Mouse (Mus musculus) liver, adult 2 months (tissue): Measurements from ENCODE around the gene Gm3646. TPM values are rescaled to one million over a fixed set of nuclear protein-coding genes. Genes with fewer than 3 reads are reported as not detected.
A peak's percentile ranks its signal among the peaks of the same experiment; 100 is the strongest.

ENCODE experiments used
- DNase-seq: peaks from one replicate; pipeline ENCODE4 v3.0.0-alpha.2; 2011; ENCODE audit warnings: low read depth, low spot score; ENCODE audit errors: extremely low read depth
- H3K27ac ChIP-seq: fragments of 200-500 bp; replicated peaks from 2 replicates; pipeline ENCODE4 v1.5.1; 2012; ENCODE audit warnings: low read depth, mild to moderate bottlenecking, control low read depth, inconsistent platforms, low read length; ENCODE audit not compliant: insufficient read depth
- H3K27me3 ChIP-seq: fragments of 200-500 bp; 2 replicates; pipeline ENCODE4 v1.6.1; 2012; ENCODE audit warnings: mild to moderate bottlenecking, moderate library complexity, low read length, inconsistent platforms; ENCODE audit not compliant: control insufficient read depth, insufficient read depth
- H3K36me3 ChIP-seq: fragments of 200-500 bp; 2 replicates; pipeline ENCODE4 v1.6.1; 2012; ENCODE audit warnings: low read length, inconsistent platforms; ENCODE audit not compliant: control insufficient read depth, insufficient read depth
- H3K4me1 ChIP-seq: fragments of 200-500 bp; 2 replicates; pipeline ENCODE4 v1.6.1; 2011; ENCODE audit warnings: low read length; ENCODE audit not compliant: control insufficient read depth, insufficient read depth
- H3K4me3 ChIP-seq: fragments of 200-500 bp; 2 replicates; pipeline ENCODE4 v1.5.1; 2011; ENCODE audit warnings: low read depth, mild to moderate bottlenecking, control low read depth, low read length, moderate library complexity; ENCODE audit not compliant: insufficient read depth
- H3K79me2 ChIP-seq: fragments of 200-500 bp; 2 replicates; pipeline ENCODE4 v1.6.1; 2012; ENCODE audit warnings: inconsistent platforms, mild to moderate bottlenecking, low read length, moderate library complexity; ENCODE audit not compliant: control insufficient read depth, insufficient read depth
- H3K9ac ChIP-seq: fragments of 200-500 bp; 2 replicates; pipeline ENCODE4 v1.6.1; 2012; ENCODE audit warnings: low read depth, mild to moderate bottlenecking, control low read depth, inconsistent platforms, low read length
- CTCF ChIP-seq: fragments of 200-500 bp; IDR thresholded peaks from 2 replicates; pipeline ENCODE4 v1.5.1; 2011; ENCODE audit warnings: low read depth, low read length, control low read depth
- POLR2A ChIP-seq: fragments of 200-500 bp; IDR thresholded peaks from 2 replicates; pipeline ENCODE4 v1.6.1; 2011; ENCODE audit warnings: low read length, control low read depth; ENCODE audit not compliant: insufficient read depth; ENCODE audit errors: extremely low read depth
- WGBS: fragments of 180-500 bp; shearing (Covaris S2); methylation state at CpG from one replicate; pipeline ENCODE4 v1.1.7; 2018; 5-methylcytosine and 5-hydroxymethylcytosine counted together
- polyA plus RNA-seq: library from polyadenylated mRNA; depleted of rRNA; stranded (reverse); fragments of >200 nt; gene quantifications from 2 replicates; pipeline ENCODE4 v1.2.3, GENCODE M21; 2012
- total RNA-seq: library from RNA; depleted of rRNA; stranded (reverse); fragments of >200 nt; gene quantifications from 2 replicates; pipeline ENCODE4 v1.2.3, GENCODE M21; 2014

Gm3646 gene
- total and polyA plus RNA-seq, 2 experiments, result not detected

DNA sequence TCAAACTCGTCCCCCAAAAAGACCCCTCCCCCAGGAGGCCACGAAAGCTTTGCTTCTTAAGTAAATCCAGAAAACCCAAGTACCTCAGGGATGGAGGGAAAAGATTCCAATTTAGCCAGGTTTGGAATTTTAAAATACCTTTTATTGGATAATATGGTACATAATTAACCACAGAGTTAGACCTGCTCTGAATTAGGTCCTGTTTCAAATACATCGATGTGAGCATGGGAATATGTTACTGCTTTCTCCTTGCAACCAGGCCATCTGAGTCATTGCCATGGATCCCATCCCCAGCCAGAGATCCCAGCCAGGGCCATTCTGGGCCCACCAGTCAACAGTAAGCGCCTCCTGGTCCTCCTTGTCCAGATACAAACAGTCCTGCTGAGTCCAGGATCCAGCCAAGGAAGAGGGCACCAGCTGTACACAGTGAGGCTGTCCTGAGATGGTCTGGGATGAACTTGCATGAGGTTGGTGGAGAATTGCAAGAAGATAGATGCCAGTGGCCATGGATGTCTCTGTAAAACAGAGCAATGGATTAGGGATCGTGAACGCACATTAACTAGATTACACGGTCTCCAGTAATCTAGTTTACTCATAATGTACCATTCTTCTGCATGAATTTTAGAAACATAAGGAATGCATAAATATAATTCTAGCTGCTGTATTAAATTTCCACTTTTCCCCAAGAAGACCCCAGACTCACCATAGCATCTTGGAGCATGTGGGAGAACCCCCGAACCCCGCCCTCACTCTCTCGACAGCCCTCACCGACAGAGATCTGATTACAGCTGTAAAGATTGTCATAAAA, 25.9 kb upstream of the Gm3646 start:
- WGBS, result 93% methylated on average over 11 of the region's 11 CpGs

DNA sequence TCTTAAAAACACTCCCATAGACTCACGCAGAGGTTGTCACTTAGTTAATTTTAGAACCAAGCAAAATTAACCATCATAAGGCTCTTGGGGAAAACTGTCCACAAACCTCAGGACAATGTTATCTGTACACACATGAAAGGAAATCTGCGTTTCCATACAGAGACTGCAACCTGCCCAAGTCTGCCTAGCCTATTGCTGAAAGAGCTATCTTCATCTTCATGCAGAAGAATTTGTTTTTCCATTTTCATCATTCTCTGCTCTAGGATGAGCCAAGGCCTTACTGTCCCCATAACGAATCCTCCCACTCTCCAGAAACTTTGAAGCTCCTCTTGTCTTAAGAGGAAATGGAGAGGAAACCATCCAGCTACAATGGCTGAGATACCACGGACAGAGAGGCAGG, 19.8 kb upstream of the Gm3646 start:
- no peaks in the 10 kb centered on the region for H3K27me3 ChIP-seq
- H3K4me1 ChIP-seq, result no peaks in the 10 kb centered on the region
- no peak overlapping the region for H3K27ac ChIP-seq
- no peak for DNase-seq
- H3K79me2 ChIP-seq, result no peaks in the 10 kb centered on the region
- 71% methylated on average over 4 of the region's 4 CpGs for WGBS
- TF ChIP-seq POLR2A, result no peak
- no peak for TF ChIP-seq CTCF
- no peak overlapping the region for H3K9ac ChIP-seq
- no peaks in the 10 kb centered on the region for H3K36me3 ChIP-seq
- no peak overlapping the region for H3K4me3 ChIP-seq

More for the DNA sequence above, 25.9 kb upstream of the Gm3646 start:
- no peak for TF ChIP-seq POLR2A
- no peak for TF ChIP-seq CTCF
- DNase-seq, result no peak
- Histone ChIP-seq H3K9ac (no peak overlapping the region), H3K27ac (no peak overlapping the region), H3K79me2 (no peaks in the 10 kb centered on the region), H3K4me1 (no peaks in the 10 kb centered on the region; the same call in 1 of the 2 replicates), H3K36me3 (no peaks in the 10 kb centered on the region), H3K27me3 (no peaks in the 10 kb centered on the region), H3K4me3 (no peak overlapping the region)

DNA sequence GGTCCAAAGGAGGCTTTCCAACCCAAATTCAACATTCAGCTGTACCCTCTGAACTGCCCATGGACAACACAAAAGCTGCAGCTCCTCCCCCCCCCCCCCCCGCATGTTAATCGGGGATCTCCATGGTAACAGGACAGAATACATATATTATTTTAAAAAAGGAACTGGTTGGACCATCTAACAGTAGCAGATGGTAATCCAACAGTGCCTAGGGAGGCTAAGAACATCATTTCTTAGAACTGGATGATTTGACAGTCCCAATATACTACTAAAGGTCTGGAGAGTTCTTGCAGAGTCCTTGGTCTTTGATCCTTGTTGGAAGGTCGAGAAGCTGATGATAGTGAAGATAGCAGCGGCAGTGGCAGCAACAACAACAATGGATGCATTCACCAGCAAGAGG, 19.1 kb upstream of the Gm3646 start:
- Histone ChIP-seq H3K36me3 (no peaks in the 10 kb centered on the region), H3K4me3 (no peak overlapping the region), H3K9ac (no peak overlapping the region), H3K4me1 (no peaks in the 10 kb centered on the region), H3K27me3 (no peaks in the 10 kb centered on the region), H3K27ac (no peak overlapping the region), H3K79me2 (no peaks in the 10 kb centered on the region)
- no peak for TF ChIP-seq CTCF
- no peak for TF ChIP-seq POLR2A
- 80% methylated on average over 4 of the region's 4 CpGs for WGBS
- DNase-seq, result no peak

DNA sequence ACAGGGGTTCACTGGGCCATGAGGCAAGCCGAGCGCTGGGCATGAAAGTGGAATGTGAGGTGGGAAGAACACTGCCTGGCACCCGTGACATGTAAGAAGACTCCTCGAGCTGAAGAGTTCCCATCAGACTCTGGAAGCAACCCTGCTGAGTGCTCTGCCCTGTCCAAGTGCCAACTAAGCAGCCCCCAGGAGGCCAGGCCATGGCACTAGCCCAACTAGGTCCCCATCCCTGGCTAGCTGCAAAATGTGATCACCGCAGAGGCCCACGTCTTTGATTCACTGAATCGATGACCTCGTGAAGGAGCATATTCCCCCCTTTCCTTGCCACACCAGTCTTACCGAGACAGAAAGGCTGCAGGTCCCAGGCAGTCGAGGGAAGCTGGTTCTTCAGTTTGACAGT, 14.5 kb upstream of the Gm3646 start:
- H3K36me3 ChIP-seq, result no peaks in the 10 kb centered on the region
- WGBS, result 87% methylated on average over 10 of the region's 10 CpGs
- no peaks in the 10 kb centered on the region for H3K4me1 ChIP-seq
- no peaks in the 10 kb centered on the region; the same call in 1 of the 2 replicates for H3K27me3 ChIP-seq
- TF ChIP-seq POLR2A (no peak), CTCF (no peak)
- DNase-seq, result no peak
- no peak overlapping the region for H3K4me3 ChIP-seq
- H3K9ac ChIP-seq, result no peak overlapping the region
- H3K79me2 ChIP-seq, result no peaks in the 10 kb centered on the region
- no peak overlapping the region for H3K27ac ChIP-seq

DNA sequence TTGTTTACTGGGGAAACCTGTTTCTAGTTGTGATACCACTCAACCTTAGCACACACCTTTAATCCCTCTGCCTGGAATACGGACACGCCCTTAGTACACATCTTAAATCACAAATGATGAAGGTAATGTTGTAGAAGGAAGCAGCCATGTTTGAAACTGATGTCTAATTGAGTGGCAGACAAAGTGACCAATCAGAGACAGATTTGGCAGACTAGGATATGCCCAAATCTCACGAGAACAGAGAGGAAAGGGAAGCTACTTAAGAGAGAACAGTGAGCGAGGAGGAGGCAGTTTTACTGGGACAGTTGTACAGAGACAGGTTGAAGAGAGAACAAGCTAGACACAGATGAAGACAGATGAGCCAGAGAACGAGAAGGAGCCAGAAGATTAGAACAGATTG, 10.6 kb upstream of the Gm3646 start:
- Histone ChIP-seq H3K27me3 (no peaks in the 10 kb centered on the region; the same call in 1 of the 2 replicates), H3K9ac (no peak overlapping the region), H3K4me3 (no peak overlapping the region), H3K4me1 (no peaks in the 10 kb centered on the region), H3K36me3 (no peaks in the 10 kb centered on the region), H3K79me2 (no peaks in the 10 kb centered on the region), H3K27ac (no peak overlapping the region)
- TF ChIP-seq CTCF (no peak), POLR2A (no peak)
- WGBS, result 93% methylated on average over 5 of the region's 5 CpGs
- DNase-seq, result no peak

DNA sequence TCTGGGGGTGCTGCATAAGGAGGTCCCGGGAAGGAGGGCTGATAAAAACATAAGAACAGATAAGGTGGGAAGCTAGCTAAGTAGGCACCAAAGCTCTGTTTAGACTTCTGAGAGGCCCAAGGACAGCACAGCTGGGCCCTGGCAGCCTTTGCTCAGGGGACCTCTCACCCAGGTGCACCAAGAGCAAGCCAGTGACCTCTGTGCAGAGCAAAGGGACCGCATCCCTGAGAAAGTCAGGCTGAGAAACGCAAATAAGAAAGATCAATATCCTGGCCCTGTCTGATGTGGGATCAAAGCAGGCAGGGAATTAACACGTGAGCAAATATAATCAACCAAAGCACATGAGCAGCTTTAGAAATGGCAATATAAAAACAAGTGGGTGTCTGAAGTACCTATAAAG, 7.9 kb upstream of the Gm3646 start:
- Histone ChIP-seq H3K9ac (no peak overlapping the region), H3K27me3 (no peaks in the 10 kb centered on the region; the same call in 1 of the 2 replicates), H3K36me3 (no peaks in the 10 kb centered on the region), H3K4me3 (no peak overlapping the region), H3K27ac (no peak overlapping the region), H3K79me2 (no peaks in the 10 kb centered on the region), H3K4me1 (no peaks in the 10 kb centered on the region)
- DNase-seq, result peak; percentile 85
- WGBS, result 20% methylated on average over 4 of the region's 4 CpGs
- no peak for TF ChIP-seq CTCF
- TF ChIP-seq POLR2A, result no peak
